Mouse (Mus musculus) heart, embryonic 12.5 days (tissue): ENCODE data around the gene Ndufs2. TPM values are rescaled to one million over a fixed set of nuclear protein-coding genes. Genes with fewer than 3 reads are reported as not detected.
A peak's percentile ranks its signal among the peaks of the same experiment; 100 is the strongest.

ENCODE experiments used
- ATAC-seq: fragments of 200-750 bp; cut with Nextera tagmentation; 2 replicates; pipeline ENCODE4 v1.8.0; 2017; ENCODE audit warnings: moderate TSS enrichment, moderate library complexity; ENCODE audit not compliant: insufficient number of reproducible peaks, low FRiP score
- H3K27ac ChIP-seq: fragments of 300-500 bp; sonication (generic); 2 replicates; pipeline ENCODE4 v1.5.1; 2016; ENCODE audit warnings: mild to moderate bottlenecking, moderate library complexity; ENCODE audit not compliant: poor library complexity, severe bottlenecking
- H3K27me3 ChIP-seq: fragments of 300-500 bp; sonication (generic); replicated peaks from 2 replicates; pipeline ENCODE4 v1.6.1; 2016; ENCODE audit warnings: mild to moderate bottlenecking, moderate library complexity
- H3K36me3 ChIP-seq: fragments of 300-500 bp; sonication (generic); 2 replicates; pipeline ENCODE4 v1.6.1; 2016; ENCODE audit warnings: mild to moderate bottlenecking, moderate library complexity
- H3K4me1 ChIP-seq: fragments of 300-500 bp; sonication (generic); replicated peaks from 2 replicates; pipeline ENCODE4 v1.6.1; 2016; ENCODE audit warnings: mild to moderate bottlenecking
- H3K4me2 ChIP-seq: fragments of 300-500 bp; sonication (generic); 2 replicates; pipeline ENCODE4 v1.6.1; 2016; ENCODE audit warnings: mild to moderate bottlenecking, moderate library complexity
- H3K4me3 ChIP-seq: fragments of 300-500 bp; sonication (generic); 2 replicates; pipeline ENCODE4 v1.5.1; 2016; ENCODE audit warnings: mild to moderate bottlenecking
- H3K9ac ChIP-seq: fragments of 300-500 bp; sonication (generic); 2 replicates; pipeline ENCODE4 v1.6.1; 2016; ENCODE audit warnings: mild to moderate bottlenecking, moderate library complexity
- H3K9me3 ChIP-seq: fragments of 300-500 bp; sonication (generic); replicated peaks from 2 replicates; pipeline ENCODE4 v1.6.1; 2016; ENCODE audit warnings: mild to moderate bottlenecking, moderate library complexity
- WGBS: fragments of 180-500 bp; shearing (Covaris S2); methylation state at CpG from one replicate; pipeline ENCODE4 v1.1.7; 2016; 5-methylcytosine and 5-hydroxymethylcytosine counted together
- polyA plus RNA-seq: library from polyadenylated mRNA; unstranded; fragments of >200 nt; fragmentation: Nextera tagmentation; extraction: Ambion mirVana; gene quantifications from 2 replicates; pipeline ENCODE4 v1.2.1, GENCODE M21; 2016

Gene Ndufs2
- polyA plus RNA-seq, 1 experiment from 2014 or later, result 443 TPM

GRCm38 (mm10) chr1:171193093-171193840 is 57.9 kb downstream of the Ndufs2 start:
- peak overlapping the region; percentile 98 for H3K4me2 ChIP-seq
- H3K27me3 ChIP-seq, result peaks cover 24% of the 10 kb centered on the region; the same call in 1 of the 2 replicates
- no peaks in the 10 kb centered on the region for H3K36me3 ChIP-seq
- no peaks in the 10 kb centered on the region for H3K9me3 ChIP-seq
- WGBS, result 7% methylated on average over 18 of the region's 18 CpGs
- no peak for ATAC-seq
- peak overlapping the region; percentile 26 for H3K9ac ChIP-seq
- no peak overlapping the region for H3K27ac ChIP-seq
- H3K4me3 ChIP-seq, result peak overlapping the region; percentile 26
- H3K4me1 ChIP-seq, result peaks cover 56% of the 10 kb centered on the region

GRCm38 (mm10) chr1:171192283-171192682 is 58.9 kb downstream of the Ndufs2 start:
- ATAC-seq, result no peak
- H3K9me3 ChIP-seq, result no peaks in the 10 kb centered on the region
- WGBS, result 36% methylated on average over 10 of the region's 10 CpGs
- no peak overlapping the region for H3K4me2 ChIP-seq
- H3K9ac ChIP-seq, result no peak overlapping the region
- no peaks in the 10 kb centered on the region for H3K36me3 ChIP-seq
- H3K27me3 ChIP-seq, result peaks cover 21% of the 10 kb centered on the region; the same call in 1 of the 2 replicates
- no peak overlapping the region for H3K4me3 ChIP-seq
- H3K4me1 ChIP-seq, result peaks cover 59% of the 10 kb centered on the region
- no peak overlapping the region for H3K27ac ChIP-seq

GRCm38 (mm10) chr1:171190832-171191231 is 60.4 kb downstream of the Ndufs2 start:
- Histone ChIP-seq H3K4me3 (no peak overlapping the region), H3K9ac (no peak overlapping the region), H3K36me3 (no peaks in the 10 kb centered on the region), H3K27me3 (peaks cover 19% of the 10 kb centered on the region; the same call in 1 of the 2 replicates), H3K9me3 (no peaks in the 10 kb centered on the region), H3K4me2 (no peak overlapping the region), H3K27ac (no peak overlapping the region), H3K4me1 (peaks cover 67% of the 10 kb centered on the region)
- no peak for ATAC-seq
- WGBS, result 92% methylated on average over 9 of the region's 9 CpGs

GRCm38 (mm10) chr1:171189476-171190114 is 61.6 kb downstream of the Ndufs2 start:
- H3K4me3 ChIP-seq, result 0 out of 2 replicates have a peak overlapping the region, but pooled peaks have one; percentile 2
- H3K27ac ChIP-seq, result peak overlapping the region; percentile 89
- 41% methylated on average over 14 of the region's 14 CpGs for WGBS
- ATAC-seq, result peak; percentile 57
- H3K4me1 ChIP-seq, result peaks cover 66% of the 10 kb centered on the region
- peak overlapping the region; percentile 4; the same call in 1 of the 2 replicates for H3K9ac ChIP-seq
- H3K9me3 ChIP-seq, result no peaks in the 10 kb centered on the region
- H3K4me2 ChIP-seq, result peak overlapping the region; percentile 49
- H3K36me3 ChIP-seq, result no peaks in the 10 kb centered on the region
- peaks cover 10% of the 10 kb centered on the region; the same call in 1 of the 2 replicates for H3K27me3 ChIP-seq

GRCm38 (mm10) chr1:171189046-171189445 is 62.1 kb downstream of the Ndufs2 start:
- no peaks in the 10 kb centered on the region for H3K36me3 ChIP-seq
- no peaks in the 10 kb centered on the region for H3K9me3 ChIP-seq
- H3K4me3 ChIP-seq, result no peak overlapping the region
- H3K9ac ChIP-seq, result peak overlapping the region; percentile 4; the same call in 1 of the 2 replicates
- peaks cover 66% of the 10 kb centered on the region for H3K4me1 ChIP-seq
- 12% methylated on average over 8 of the region's 8 CpGs for WGBS
- 0 out of 2 replicates have a peak, but pooled peaks cover 4% of the 10 kb centered on the region for H3K27me3 ChIP-seq
- H3K27ac ChIP-seq, result peak overlapping the region; percentile 89
- H3K4me2 ChIP-seq, result peak overlapping the region; percentile 49
- peak; percentile 29 for ATAC-seq

- WGBS, result 75% methylated on average over 13 of the region's 13 CpGs
- H3K4me3 ChIP-seq, result no peak overlapping the region
- H3K27ac ChIP-seq, result peak overlapping the region; percentile 89
- H3K9ac ChIP-seq, result no peak overlapping the region
- ATAC-seq, result no peak
- H3K4me2 ChIP-seq, result no peak overlapping the region
- peaks cover 66% of the 10 kb centered on the region for H3K4me1 ChIP-seq
- no peaks in the 10 kb centered on the region for H3K36me3 ChIP-seq
- H3K9me3 ChIP-seq, result no peaks in the 10 kb centered on the region
- H3K27me3 ChIP-seq, result 0 out of 2 replicates have a peak, but pooled peaks cover 3% of the 10 kb centered on the region
These were observed 63.1 kb downstream of the Ndufs2 start for GRCm38 (mm10) chr1:171187851-171188700.

GRCm38 (mm10) chr1:171185655-171186054 is 65.5 kb downstream of the Ndufs2 start:
- Histone ChIP-seq H3K4me2 (no peak overlapping the region), H3K9me3 (no peaks in the 10 kb centered on the region), H3K9ac (no peak overlapping the region), H3K36me3 (no peaks in the 10 kb centered on the region), H3K4me1 (peaks cover 55% of the 10 kb centered on the region), H3K4me3 (no peak overlapping the region), H3K27me3 (no peaks in the 10 kb centered on the region), H3K27ac (no peak overlapping the region; the same call in 1 of the 2 replicates)
- WGBS, result 55% methylated on average over 8 of the region's 8 CpGs
- no peak for ATAC-seq

Other genes starting within 250 kb of the Ndufs2 start
- gene Fcgr4, start 232.5 kb downstream of the Ndufs2 start, polyA plus RNA-seq, result 0.14 and 0.24 TPM in 2 replicates
- gene Fcgr3, start 186.5 kb downstream of the Ndufs2 start, polyA plus RNA-seq, result 3.8 and 4.5 TPM in 2 replicates
- 2.9 and 3.5 TPM in 2 replicates for gene Cfap126, start 137.5 kb downstream of the Ndufs2 start, polyA plus RNA-seq
- gene Sdhc, start 100.8 kb downstream of the Ndufs2 start, polyA plus RNA-seq, result 420 and 425 TPM in 2 replicates
- 0.11 and 0.15 TPM in 2 replicates for gene Mpz, start 100.7 kb downstream of the Ndufs2 start, polyA plus RNA-seq
- 32.7 and 33.4 TPM in 2 replicates for gene Pcp4l1, start 55.1 kb downstream of the Ndufs2 start, polyA plus RNA-seq
- gene Nr1i3, start 37.4 kb downstream of the Ndufs2 start, polyA plus RNA-seq, result 0.19 and 0.22 TPM in 2 replicates
- 41.8 and 43.3 TPM in 2 replicates for gene Tomm40l, start 28.9 kb downstream of the Ndufs2 start, polyA plus RNA-seq
- 10.7 and 46.5 TPM in 2 replicates for gene Apoa2, start 26.3 kb downstream of the Ndufs2 start, polyA plus RNA-seq
- gene Fcer1g, start 17.0 kb downstream of the Ndufs2 start, polyA plus RNA-seq, result 15.3 and 16.4 TPM in 2 replicates
- gene Adamts4, start 967 bp downstream of the Ndufs2 start, polyA plus RNA-seq, result 2.2 and 3.1 TPM in 2 replicates
- 49.5 and 56.1 TPM in 2 replicates for gene B4galt3, start 18.9 kb upstream of the Ndufs2 start, polyA plus RNA-seq
- gene Ppox, start 29.8 kb upstream of the Ndufs2 start, polyA plus RNA-seq, result 51.7 and 55.4 TPM in 2 replicates
- gene Usp21, start 36.6 kb upstream of the Ndufs2 start, polyA plus RNA-seq, result 55.1 and 55.7 TPM in 2 replicates
- 84.1 and 86.2 TPM in 2 replicates for gene Ufc1, start 43.6 kb upstream of the Ndufs2 start, polyA plus RNA-seq
- 38.6 and 43.3 TPM in 2 replicates for gene Dedd, start 77.8 kb upstream of the Ndufs2 start, polyA plus RNA-seq
- gene Nit1, start 94.3 kb upstream of the Ndufs2 start, polyA plus RNA-seq, result 31.9 and 33.9 TPM in 2 replicates
- 96.8 and 111 TPM in 2 replicates for gene Pfdn2, start 94.3 kb upstream of the Ndufs2 start, polyA plus RNA-seq
- gene Klhdc9, start 109.4 kb upstream of the Ndufs2 start, polyA plus RNA-seq, result 0.46 and 0.74 TPM in 2 replicates
- gene Nectin4, start 118.7 kb upstream of the Ndufs2 start, polyA plus RNA-seq, result 0.17 and 0.52 TPM in 2 replicates
- gene Arhgap30, start 137.6 kb upstream of the Ndufs2 start, polyA plus RNA-seq, result 0.30 and 0.68 TPM in 2 replicates
- gene Usf1, start 159.9 kb upstream of the Ndufs2 start, polyA plus RNA-seq, result 62.7 and 65.1 TPM in 2 replicates
- gene Tstd1, start 167.5 kb upstream of the Ndufs2 start, polyA plus RNA-seq, result 1.9 and 3.6 TPM in 2 replicates
- gene F11r, start 186.1 kb upstream of the Ndufs2 start, polyA plus RNA-seq, result 70.7 and 71.0 TPM in 2 replicates